Mouse (Mus musculus): ENCODE measurements around the gene Grm5.

DNA sequence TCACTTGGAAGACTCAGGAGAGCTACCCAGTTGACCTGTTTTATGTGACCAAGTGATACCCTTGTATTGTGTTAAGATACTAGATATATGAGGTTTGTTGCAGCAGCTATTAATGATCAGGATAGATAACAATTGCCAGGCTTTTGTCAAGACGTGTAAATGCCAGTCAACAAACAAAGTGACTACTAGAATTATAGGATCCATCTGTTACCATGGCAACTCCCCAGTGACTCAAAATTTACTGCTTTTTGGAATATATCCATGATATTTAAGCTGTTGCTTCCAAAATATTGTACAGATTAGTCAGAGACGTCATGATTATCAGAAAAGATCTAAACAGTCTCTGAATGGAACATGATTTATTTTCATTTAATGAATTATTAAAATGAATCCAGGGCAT, 399.5 kb downstream of the Grm5 start:
- TF ChIP-seq CTCF (IDR thresholded peaks at IDR 0.05; ENCODE audit: extremely low read depth, insufficient read length, insufficient replicate concordance, low read depth, low read length) (no peak), POLR2A (IDR thresholded peaks at IDR 0.05; ENCODE audit: low read depth, low read length) (no peak)
